Mouse (Mus musculus): Measurements from ENCODE around the gene Abcg4. TPM values are rescaled to one million over a fixed set of nuclear protein-coding genes. Genes with fewer than 3 reads are reported as not detected.
"Not testable (repeated sequence)": the region's sequence is repeated elsewhere in the genome, so short reads cannot be mapped to it uniquely, and the experiment has no call there.

Abcg4 gene
- total RNA-seq, 4 experiments from 2014 or later = 69.2 to 77.6 (median 71.1) TPM

- peak; percentile 88 to 94 for DNase-seq (ENCODE audit: low spot score in 2 of 2)
These were observed 31.7 kb upstream of the Abcg4 start, which contains the start of gene C2cd2l for GRCm38 (mm10) chr9:44319887-44320798. Gene C2cd2l, minus strand, starts transcription at chr9:44320285.

- no peak for DNase-seq (ENCODE audit: low spot score in 2 of 2)
These were observed 30.9 kb upstream of the Abcg4 start for GRCm38 (mm10) chr9:44319105-44319886.

GRCm38 (mm10) chr9:44318826-44319095, 30.3 kb upstream of the Abcg4 start:
- DNase-seq (ENCODE audit: low spot score in 2 of 2) = no peak

- DNase-seq (ENCODE audit: low spot score in 2 of 2) = no peak
These were observed 29.8 kb upstream of the Abcg4 start for GRCm38 (mm10) chr9:44318076-44318825.

GRCm38 (mm10) chr9:44317452-44317851, 29.0 kb upstream of the Abcg4 start:
- DNase-seq (ENCODE audit: low spot score in 2 of 2) = no peak

- no peak for DNase-seq (ENCODE audit: low spot score in 2 of 2)
These were observed 26.5 kb upstream of the Abcg4 start for GRCm38 (mm10) chr9:44314910-44315309.

GRCm38 (mm10) chr9:44314257-44314547, 25.8 kb upstream of the Abcg4 start:
- no peak for DNase-seq (ENCODE audit: low spot score in 2 of 2)

GRCm38 (mm10) chr9:44313476-44314256, 25.3 kb upstream of the Abcg4 start:
- peak; percentile 81 to 85 for DNase-seq (ENCODE audit: low spot score in 2 of 2)

GRCm38 (mm10) chr9:44311136-44312134, 23.0 kb upstream of the Abcg4 start:
- no peak for DNase-seq (ENCODE audit: low spot score in 2 of 2)

GRCm38 (mm10) chr9:44310750-44311135, 22.3 kb upstream of the Abcg4 start:
- no peak for DNase-seq (ENCODE audit: low spot score in 2 of 2)

GRCm38 (mm10) chr9:44309756-44310155, 21.3 kb upstream of the Abcg4 start:
- no peak for DNase-seq (ENCODE audit: low spot score in 2 of 2)

GRCm38 (mm10) chr9:44307248-44307647, 18.8 kb upstream of the Abcg4 start:
- no peak for DNase-seq (ENCODE audit: low spot score in 2 of 2)

- no peak for DNase-seq (ENCODE audit: low spot score in 2 of 2)
These were observed 18.1 kb upstream of the Abcg4 start for GRCm38 (mm10) chr9:44306532-44306931.

GRCm38 (mm10) chr9:44305466-44306079, 17.2 kb upstream of the Abcg4 start, which contains the start of gene Hinfp:
Gene Hinfp, minus strand, starts transcription at chr9:44305671.
- DNase-seq (ENCODE audit: low spot score in 2 of 2) = peak; percentile 99

- not testable (repeated sequence) for DNase-seq (ENCODE audit: low spot score in 2 of 2)
These were observed 11.6 kb upstream of the Abcg4 start for GRCm38 (mm10) chr9:44300001-44300400.

GRCm38 (mm10) chr9:44292490-44292889, 4.1 kb upstream of the Abcg4 start:
- DNase-seq (ENCODE audit: low spot score in 2 of 2) = no peak

- DNase-seq (ENCODE audit: low spot score in 2 of 2) = no peak
These were observed 510 bp upstream of the Abcg4 start for GRCm38 (mm10) chr9:44288959-44289291.

- DNase-seq (ENCODE audit: low spot score in 2 of 2) = no peak
These were observed 877 bp downstream of the Abcg4 start for GRCm38 (mm10) chr9:44287401-44288075.

- DNase-seq (ENCODE audit: low spot score in 2 of 2) = no peak
These were observed 1.4 kb downstream of the Abcg4 start for GRCm38 (mm10) chr9:44287003-44287400.
